Mouse (Mus musculus): Measurements from ENCODE around the gene Plekhh1.

GRCm38 (mm10) chr12:79069187-79069608, 40.2 kb downstream of the Plekhh1 start:
- no peak for TF ChIP-seq CTCF (IDR thresholded peaks at IDR 0.05; ENCODE audit: insufficient read depth, low read depth, low read length)
- no peak for TF ChIP-seq POLR2A (IDR thresholded peaks at IDR 0.05; ENCODE audit: insufficient read depth, low read depth, low read length)
